ENCODE assay signal across 8 mouse cellular contexts in the genomic region with DNA sequence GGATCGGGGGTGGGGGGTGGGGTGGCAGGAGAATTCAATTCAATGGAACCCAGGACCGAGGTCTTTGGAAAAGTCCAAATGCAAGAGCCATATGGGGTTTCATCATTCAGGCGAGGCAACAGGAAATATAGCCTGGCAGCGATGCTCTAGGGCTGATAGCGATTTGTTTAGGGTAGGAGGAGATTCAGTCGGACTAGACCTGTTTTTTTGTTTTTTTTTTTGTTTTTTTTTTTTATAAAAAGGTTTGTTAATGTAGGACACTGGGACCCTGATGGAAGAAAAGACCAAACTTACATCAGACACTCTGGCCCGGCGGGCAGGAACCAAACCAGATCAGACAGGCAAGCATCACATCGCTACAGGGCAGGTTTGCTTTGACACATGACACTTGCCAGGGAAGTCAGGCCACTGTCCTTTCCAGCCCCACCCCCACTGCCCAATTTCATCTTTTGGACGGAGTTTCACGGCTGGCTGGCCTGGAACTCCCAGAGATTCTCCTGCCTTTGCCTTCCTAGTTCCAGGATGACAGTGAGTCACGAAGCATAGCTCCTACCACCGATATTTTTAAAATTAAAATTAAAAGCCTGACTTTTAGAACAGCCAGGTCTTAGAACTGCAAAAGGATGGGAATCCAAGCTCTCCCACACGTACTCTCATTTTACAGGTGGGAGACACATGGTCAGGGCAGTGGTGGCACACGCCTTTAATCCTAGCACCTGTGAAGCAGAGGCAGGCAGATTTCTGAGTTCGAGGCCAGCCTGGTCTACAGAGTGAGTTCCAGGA. TPM values are rescaled to one million over a fixed set of nuclear protein-coding genes. Genes with fewer than 3 reads are reported as not detected.
DNase-seq lines count a peak whose midpoint lies in the region; ATAC-seq lines count a peak whose summit lies in the region.

No protein-coding gene starts in this region.

- H3K4me2 ChIP-seq in lung, embryonic 15.5 days: peak overlapping the region; percentile 86
- H3K4me2 ChIP-seq in heart, embryonic 13.5 days: peak overlapping the region; percentile 93
- peak overlapping the region; percentile 85 for H3K4me2 ChIP-seq in limb, embryonic 12.5 days
- peak overlapping the region; percentile 97 for H3K4me2 ChIP-seq in neural tube, embryonic 14.5 days (ENCODE audit: low read depth, low read length)

- 26% methylated on average over 16 of the region's 16 CpGs for WGBS in lung, embryonic 15.5 days
- 25% methylated on average over 16 of the region's 16 CpGs for WGBS in heart, embryonic 13.5 days
- WGBS in limb, embryonic 12.5 days: 20% methylated on average over 16 of the region's 16 CpGs
- WGBS in neural tube, embryonic 14.5 days: 14% methylated on average over 15 of the region's 16 CpGs

- no peak for ATAC-seq in lung, embryonic 15.5 days (ENCODE audit: borderline replicate concordance, extremely low read depth, low FRiP score, low TSS enrichment)
- no peak for ATAC-seq in heart, embryonic 13.5 days (ENCODE audit: extremely low read depth, insufficient number of reproducible peaks, low FRiP score, low TSS enrichment)
- ATAC-seq in limb, embryonic 12.5 days (ENCODE audit: insufficient number of reproducible peaks, insufficient read depth, low FRiP score, low TSS enrichment, low read depth): no peak
- no peak for ATAC-seq in neural tube, embryonic 14.5 days (ENCODE audit: low read depth)
- no peak for ATAC-seq in erythroid progenitor cell, adult 5-6 weeks (replicated peaks; ENCODE audit: low FRiP score, poor library complexity, severe bottlenecking)

- no peaks in the 10 kb centered on the region for H3K27me3 ChIP-seq in lung, embryonic 15.5 days
- peaks cover 18% of the 10 kb centered on the region for H3K27me3 ChIP-seq in heart, embryonic 13.5 days (replicated peaks)
- 0 out of 2 replicates have a peak, but pooled peaks cover 6% of the 10 kb centered on the region for H3K27me3 ChIP-seq in limb, embryonic 12.5 days
- H3K27me3 ChIP-seq in neural tube, embryonic 14.5 days (ENCODE audit: control insufficient read depth, insufficient read depth, low read length): no peaks in the 10 kb centered on the region

- peaks cover 49% of the 10 kb centered on the region for H3K4me1 ChIP-seq in lung, embryonic 15.5 days
- peaks cover 52% of the 10 kb centered on the region for H3K4me1 ChIP-seq in heart, embryonic 13.5 days
- H3K4me1 ChIP-seq in limb, embryonic 12.5 days (replicated peaks): peaks cover 47% of the 10 kb centered on the region
- peaks cover 31% of the 10 kb centered on the region for H3K4me1 ChIP-seq in neural tube, embryonic 14.5 days (ENCODE audit: control insufficient read depth, insufficient read depth, low read length)

- H3K9me3 ChIP-seq in lung, embryonic 15.5 days: no peaks in the 10 kb centered on the region
- no peaks in the 10 kb centered on the region for H3K9me3 ChIP-seq in heart, embryonic 13.5 days
- H3K9me3 ChIP-seq in limb, embryonic 12.5 days: no peaks in the 10 kb centered on the region
- H3K9me3 ChIP-seq in neural tube, embryonic 14.5 days (ENCODE audit: control insufficient read depth, low read length): no peaks in the 10 kb centered on the region

- H3K36me3 ChIP-seq in lung, embryonic 15.5 days: peaks cover 5% of the 10 kb centered on the region; the same call in 1 of the 2 replicates
- H3K36me3 ChIP-seq in heart, embryonic 13.5 days: 0 out of 2 replicates have a peak, but pooled peaks cover 4% of the 10 kb centered on the region
- H3K36me3 ChIP-seq in limb, embryonic 12.5 days: peaks cover 20% of the 10 kb centered on the region
- H3K36me3 ChIP-seq in neural tube, embryonic 14.5 days (ENCODE audit: control insufficient read depth, insufficient read depth, low read length): no peaks in the 10 kb centered on the region

- peak overlapping the region; percentile 83 for H3K4me3 ChIP-seq in lung, embryonic 15.5 days
- peak overlapping the region; percentile 89 for H3K4me3 ChIP-seq in heart, embryonic 13.5 days
- peak overlapping the region; percentile 89 for H3K4me3 ChIP-seq in limb, embryonic 12.5 days (replicated peaks)
- peak overlapping the region; percentile 95 for H3K4me3 ChIP-seq in neural tube, embryonic 14.5 days (ENCODE audit: low read depth, low read length)

- no peak for DNase-seq in lung, postnatal 4 days
- DNase-seq in cerebellum, adult 9-10 months: peak; percentile 80
- DNase-seq in c-Kit-positive CD71-positive TER-119-positive erythroid progenitor cells, embryonic 14.5 days (ENCODE audit: low spot score): no peak

- H3K9ac ChIP-seq in lung, embryonic 15.5 days: peak overlapping the region; percentile 49; the same call in 1 of the 2 replicates
- peak overlapping the region; percentile 90 for H3K9ac ChIP-seq in heart, embryonic 13.5 days
- peak overlapping the region; percentile 70; the same call in 1 of the 2 replicates for H3K9ac ChIP-seq in limb, embryonic 12.5 days (replicated peaks)
- H3K9ac ChIP-seq in neural tube, embryonic 14.5 days (replicated peaks; ENCODE audit: low read depth, low read length): peak overlapping the region; percentile 95

- H3K27ac ChIP-seq in lung, embryonic 15.5 days: peak overlapping the region; percentile 92
- H3K27ac ChIP-seq in heart, embryonic 13.5 days (replicated peaks): peak overlapping the region; percentile 95
- peak overlapping the region; percentile 95 for H3K27ac ChIP-seq in limb, embryonic 12.5 days
- peak overlapping the region; percentile 96 for H3K27ac ChIP-seq in neural tube, embryonic 14.5 days (ENCODE audit: low read depth, low read length)

RNA-seq across cellular contexts. Expression of gene Ddit4, which starts 1.3 kb away (rescaled TPM):
- polyA plus RNA-seq in lung, embryonic 15.5 days (2015; fragmentation: Nextera tagmentation; extraction: Ambion mirVana): 43.2 and 49.6 TPM in 2 replicates
- polyA plus RNA-seq in heart, embryonic 13.5 days (2015; fragmentation: Nextera tagmentation; extraction: Ambion mirVana): 19.7 and 24.5 TPM in 2 replicates
- polyA plus RNA-seq in limb, embryonic 12.5 days (2016; fragmentation: Nextera tagmentation; extraction: Ambion mirVana): 90.7 and 91.8 TPM in 2 replicates
- polyA plus RNA-seq in neural tube, embryonic 14.5 days (2014; fragmentation: Nextera tagmentation; extraction: Ambion mirVana): 4.2 and 6.5 TPM in 2 replicates
- total RNA-seq in erythroid progenitor cell, adult 5-6 weeks (2015; ENCODE audit: low replicate concordance): 0.72 and 3.8 TPM in 2 replicates
- 1.9 TPM in 1 of 2 replicates, not detected in the other for total RNA-seq in erythroid progenitor cell, adult 5-6 weeks (2017; ENCODE audit: low replicate concordance)

RNA-seq across cellular contexts. Expression of gene Ascc1, which starts 49.6 kb away (rescaled TPM):
- 42.4 and 45.2 TPM in 2 replicates for polyA plus RNA-seq in lung, embryonic 15.5 days (2015; fragmentation: Nextera tagmentation; extraction: Ambion mirVana)
- 33.8 and 37.9 TPM in 2 replicates for polyA plus RNA-seq in heart, embryonic 13.5 days (2015; fragmentation: Nextera tagmentation; extraction: Ambion mirVana)
- 44.2 and 46.7 TPM in 2 replicates for polyA plus RNA-seq in limb, embryonic 12.5 days (2016; fragmentation: Nextera tagmentation; extraction: Ambion mirVana)
- 43.6 and 46.7 TPM in 2 replicates for polyA plus RNA-seq in neural tube, embryonic 14.5 days (2014; fragmentation: Nextera tagmentation; extraction: Ambion mirVana)
- total RNA-seq in erythroid progenitor cell, adult 5-6 weeks (2015; ENCODE audit: low replicate concordance): 11.3 and 21.6 TPM in 2 replicates
- total RNA-seq in erythroid progenitor cell, adult 5-6 weeks (2017; ENCODE audit: low replicate concordance): 9.6 and 22.6 TPM in 2 replicates

RNA-seq across cellular contexts. Expression of gene Anapc16, which starts 50.0 kb away (rescaled TPM):
- polyA plus RNA-seq in lung, embryonic 15.5 days (2015; fragmentation: Nextera tagmentation; extraction: Ambion mirVana): 109 and 112 TPM in 2 replicates
- polyA plus RNA-seq in heart, embryonic 13.5 days (2015; fragmentation: Nextera tagmentation; extraction: Ambion mirVana): 84.7 and 93.3 TPM in 2 replicates
- 126 and 132 TPM in 2 replicates for polyA plus RNA-seq in limb, embryonic 12.5 days (2016; fragmentation: Nextera tagmentation; extraction: Ambion mirVana)
- polyA plus RNA-seq in neural tube, embryonic 14.5 days (2014; fragmentation: Nextera tagmentation; extraction: Ambion mirVana): 116 and 120 TPM in 2 replicates
- total RNA-seq in erythroid progenitor cell, adult 5-6 weeks (2015; ENCODE audit: low replicate concordance): 42.5 and 54.5 TPM in 2 replicates
- 34.0 and 36.5 TPM in 2 replicates for total RNA-seq in erythroid progenitor cell, adult 5-6 weeks (2017; ENCODE audit: low replicate concordance)
